Mouse (Mus musculus) forebrain, embryonic 11.5 days (tissue): ENCODE measurements around the gene Smco2. TPM values are rescaled to one million over a fixed set of nuclear protein-coding genes. Genes with fewer than 3 reads are reported as not detected.
A peak's percentile ranks its signal among the peaks of the same experiment; 100 is the strongest.

ENCODE experiments used
- ATAC-seq: fragments of 200-750 bp; cut with Nextera tagmentation; replicated peaks from 2 replicates; pipeline ENCODE4 v1.8.0; 2017; ENCODE audit warnings: moderate TSS enrichment; ENCODE audit not compliant: low FRiP score
- DNase-seq: peaks from one replicate; pipeline ENCODE4 v3.0.0-alpha.2; 2017; ENCODE audit warnings: low spot score
- H3K27ac ChIP-seq: fragments of 300-500 bp; sonication (generic); 2 replicates; pipeline ENCODE4 v1.5.1; 2014; ENCODE audit warnings: low read depth, low read length
- H3K27me3 ChIP-seq: fragments of 300-500 bp; sonication (generic); 2 replicates; pipeline ENCODE4 v1.6.1; 2014; ENCODE audit warnings: mild to moderate bottlenecking, low read length, mixed read lengths; ENCODE audit not compliant: control insufficient read depth, insufficient read depth
- H3K36me3 ChIP-seq: fragments of 300-500 bp; sonication (generic); 2 replicates; pipeline ENCODE4 v1.6.1; 2014; ENCODE audit warnings: mild to moderate bottlenecking, low read length, moderate library complexity, mixed read lengths; ENCODE audit not compliant: control insufficient read depth, insufficient read depth
- H3K4me1 ChIP-seq: fragments of 300-500 bp; sonication (generic); replicated peaks from 2 replicates; pipeline ENCODE4 v1.6.1; 2014; ENCODE audit warnings: low read length, mixed read lengths; ENCODE audit not compliant: control insufficient read depth, insufficient read depth
- H3K4me2 ChIP-seq: fragments of 300-500 bp; sonication (generic); 2 replicates; pipeline ENCODE4 v1.6.1; 2014; ENCODE audit warnings: low read depth, mild to moderate bottlenecking, low read length, moderate library complexity, mixed read lengths; ENCODE audit not compliant: severe bottlenecking
- H3K4me3 ChIP-seq: fragments of 300-500 bp; sonication (generic); 2 replicates; pipeline ENCODE4 v1.5.1; 2014; ENCODE audit warnings: low read depth, low read length
- H3K9ac ChIP-seq: fragments of 300-500 bp; sonication (generic); 2 replicates; pipeline ENCODE4 v1.6.1; 2014; ENCODE audit warnings: low read length
- H3K9me3 ChIP-seq: fragments of 300-500 bp; sonication (generic); 2 replicates; pipeline ENCODE4 v1.6.1; 2016; ENCODE audit warnings: low read length, mixed read lengths; ENCODE audit not compliant: control insufficient read depth
- WGBS: fragments of 180-500 bp; shearing (Covaris S2); extraction: QIAGEN DNeasy Blood & Tissue Kit; methylation state at CpG from one replicate; pipeline ENCODE4 v1.1.7; 2014; 5-methylcytosine and 5-hydroxymethylcytosine counted together
- polyA plus RNA-seq: library from polyadenylated mRNA; unstranded; fragments of >200 nt; fragmentation: Nextera tagmentation; extraction: Ambion mirVana; gene quantifications from 2 replicates; pipeline ENCODE4 v1.2.1, GENCODE M21; 2014

The Smco2 gene
- polyA plus RNA-seq, 1 experiment from 2014 or later = not detected

- Histone ChIP-seq H3K27ac (no peak overlapping the region), H3K27me3 (no peaks in the 10 kb centered on the region), H3K36me3 (no peaks in the 10 kb centered on the region), H3K4me2 (no peak overlapping the region), H3K9ac (no peak overlapping the region), H3K9me3 (no peaks in the 10 kb centered on the region), H3K4me3 (no peak overlapping the region), H3K4me1 (no peaks in the 10 kb centered on the region)
- 77% methylated on average over 4 of the region's 4 CpGs for WGBS
- DNase-seq = no peak
- no peak for ATAC-seq
Observed at GRCm38 (mm10) chr6:146865701-146866100, 15.8 kb downstream of the Smco2 start.

GRCm38 (mm10) chr6:146871975-146872374 is 22.1 kb downstream of the Smco2 start:
- Histone ChIP-seq H3K27me3 (no peaks in the 10 kb centered on the region), H3K9me3 (no peaks in the 10 kb centered on the region), H3K9ac (no peak overlapping the region), H3K27ac (no peak overlapping the region), H3K36me3 (no peaks in the 10 kb centered on the region), H3K4me1 (no peaks in the 10 kb centered on the region), H3K4me3 (no peak overlapping the region), H3K4me2 (no peak overlapping the region)
- no peak for DNase-seq
- WGBS = 91% methylated on average over 4 of the region's 4 CpGs
- no peak for ATAC-seq

- ATAC-seq = no peak
- Histone ChIP-seq H3K36me3 (no peaks in the 10 kb centered on the region), H3K9ac (no peak overlapping the region), H3K4me3 (no peak overlapping the region), H3K9me3 (no peaks in the 10 kb centered on the region), H3K27ac (no peak overlapping the region), H3K4me2 (no peak overlapping the region), H3K4me1 (peaks cover 2% of the 10 kb centered on the region; the same call in 1 of the 2 replicates), H3K27me3 (no peaks in the 10 kb centered on the region)
- 80% methylated on average over 6 of the region's 6 CpGs for WGBS
- no peak for DNase-seq
Observed at GRCm38 (mm10) chr6:146874415-146874814, 24.5 kb downstream of the Smco2 start.

- ATAC-seq = no peak
- 92% methylated on average over 2 of the region's 2 CpGs for WGBS
- H3K36me3 ChIP-seq = no peaks in the 10 kb centered on the region
- no peaks in the 10 kb centered on the region for H3K9me3 ChIP-seq
- DNase-seq = peak; percentile 38
- H3K4me2 ChIP-seq = no peak overlapping the region
- H3K9ac ChIP-seq = no peak overlapping the region
- H3K27me3 ChIP-seq = no peaks in the 10 kb centered on the region
- no peak overlapping the region for H3K27ac ChIP-seq
- H3K4me3 ChIP-seq = no peak overlapping the region
- H3K4me1 ChIP-seq = peaks cover 2% of the 10 kb centered on the region; the same call in 1 of the 2 replicates
Observed at GRCm38 (mm10) chr6:146876820-146877219, 26.9 kb downstream of the Smco2 start.

GRCm38 (mm10) chr6:146877425-146878045 is 27.6 kb downstream of the Smco2 start:
- no peaks in the 10 kb centered on the region for H3K27me3 ChIP-seq
- H3K4me3 ChIP-seq = no peak overlapping the region
- H3K27ac ChIP-seq = no peak overlapping the region
- peak; percentile 37 for DNase-seq
- H3K9me3 ChIP-seq = no peaks in the 10 kb centered on the region
- no peak overlapping the region for H3K9ac ChIP-seq
- no peaks in the 10 kb centered on the region for H3K36me3 ChIP-seq
- no peak for ATAC-seq
- 91% methylated on average over 12 of the region's 12 CpGs for whole genome bisulfite sequencing
- H3K4me1 ChIP-seq = peaks cover 2% of the 10 kb centered on the region; the same call in 1 of the 2 replicates
- H3K4me2 ChIP-seq = no peak overlapping the region

GRCm38 (mm10) chr6:146878926-146879325 is 29.0 kb downstream of the Smco2 start:
- no peak overlapping the region for H3K4me2 ChIP-seq
- no peak overlapping the region for H3K9ac ChIP-seq
- DNase-seq (peak; percentile 50), ATAC-seq (peak; percentile 52)
- no peaks in the 10 kb centered on the region for H3K9me3 ChIP-seq
- no peak overlapping the region for H3K4me3 ChIP-seq
- H3K36me3 ChIP-seq = no peaks in the 10 kb centered on the region
- no peaks in the 10 kb centered on the region for H3K27me3 ChIP-seq
- 18% methylated on average over 10 of the region's 10 CpGs for WGBS
- H3K27ac ChIP-seq = no peak overlapping the region
- H3K4me1 ChIP-seq = peaks cover 2% of the 10 kb centered on the region; the same call in 1 of the 2 replicates

GRCm38 (mm10) chr6:146879856-146880255 is 30.0 kb downstream of the Smco2 start:
- DNase-seq (peak; percentile 46), ATAC-seq (no peak; the same call in 1 of the 2 replicates)
- Histone ChIP-seq H3K4me1 (peaks cover 2% of the 10 kb centered on the region; the same call in 1 of the 2 replicates), H3K27me3 (no peaks in the 10 kb centered on the region), H3K27ac (no peak overlapping the region), H3K9ac (no peak overlapping the region), H3K9me3 (no peaks in the 10 kb centered on the region), H3K36me3 (no peaks in the 10 kb centered on the region), H3K4me2 (no peak overlapping the region), H3K4me3 (no peak overlapping the region)
- WGBS = 78% methylated on average over 9 of the region's 9 CpGs

GRCm38 (mm10) chr6:146880296-146880695 is 30.4 kb downstream of the Smco2 start:
- Histone ChIP-seq H3K4me2 (no peak overlapping the region), H3K27ac (no peak overlapping the region), H3K9ac (no peak overlapping the region), H3K4me3 (no peak overlapping the region), H3K4me1 (peaks cover 2% of the 10 kb centered on the region; the same call in 1 of the 2 replicates), H3K27me3 (no peaks in the 10 kb centered on the region), H3K36me3 (no peaks in the 10 kb centered on the region), H3K9me3 (no peaks in the 10 kb centered on the region)
- ATAC-seq (no peak), DNase-seq (peak; percentile 40)
- WGBS = 88% methylated on average over 4 of the region's 4 CpGs
